Mouse (Mus musculus): ENCODE measurements around the gene Copz2.

GRCm38 (mm10) chr11:96862534-96862933 is 12.9 kb downstream of the Copz2 start:
- TF ChIP-seq POLR2A (IDR thresholded peaks at IDR 0.05; ENCODE audit: insufficient read depth, low read depth, low read length) (no peak), CTCF (IDR thresholded peaks at IDR 0.05; ENCODE audit: insufficient read depth, low read depth, low read length) (no peak)

Data from olfactory bulb, adult 2 months (tissue).